Mouse (Mus musculus): ENCODE measurements around the gene Rab3gap2. TPM values are rescaled to one million over a fixed set of nuclear protein-coding genes. Genes with fewer than 3 reads are reported as not detected.

Rab3gap2 gene
- polyA plus RNA-seq (2015; fragmentation: Nextera tagmentation; extraction: Ambion mirVana): 25.4 and 25.8 TPM in 2 replicates

- H3K9ac ChIP-seq: peak within 1 kb of the TSS; percentile 96
- no peaks in the 10 kb centered on the region for H3K27me3 ChIP-seq
- H3K36me3 ChIP-seq: no peaks in the 10 kb centered on the region
- H3K9me3 ChIP-seq: no peaks in the 10 kb centered on the region
- peak; percentile 94 for ATAC-seq (ENCODE audit: low FRiP score, low read depth)
- H3K4me1 ChIP-seq (replicated peaks): peaks cover 44% of the 10 kb centered on the region
- WGBS: under 1% methylated on average over 57 of the region's 57 CpGs
- H3K4me3 ChIP-seq: peak within 1 kb of the TSS; percentile 95
- H3K27ac ChIP-seq (replicated peaks): peak within 1 kb of the TSS; percentile 84
- H3K4me2 ChIP-seq: peak within 1 kb of the TSS; percentile 75
These were observed at the start of gene Rab3gap2 for GRCm38 (mm10) chr1:185203909-185204661. TSS of gene Rab3gap2 (plus strand) at chr1:185204117.

DNA sequence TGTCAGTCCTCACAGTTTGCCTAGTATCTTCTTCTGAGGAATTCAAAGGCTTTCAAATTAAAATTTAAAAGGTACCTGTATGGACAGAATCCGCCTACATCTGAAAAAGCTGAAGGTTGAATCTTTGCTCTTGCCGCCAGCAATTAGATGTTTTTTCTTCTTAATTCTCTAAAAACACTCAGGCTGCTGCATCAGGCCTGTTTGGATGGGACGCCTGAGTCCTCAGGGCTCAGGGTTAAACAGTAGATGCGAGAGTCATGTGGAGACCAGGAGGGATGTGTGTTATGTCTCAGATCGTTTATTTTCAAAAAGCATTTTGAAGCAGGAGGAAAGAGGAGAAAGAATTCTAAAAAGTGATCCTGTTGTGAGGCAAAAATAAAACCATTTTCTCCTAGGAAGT is 30.3 kb upstream of the Rab3gap2 start:
- H3K4me2 ChIP-seq: no peak overlapping the region

DNA sequence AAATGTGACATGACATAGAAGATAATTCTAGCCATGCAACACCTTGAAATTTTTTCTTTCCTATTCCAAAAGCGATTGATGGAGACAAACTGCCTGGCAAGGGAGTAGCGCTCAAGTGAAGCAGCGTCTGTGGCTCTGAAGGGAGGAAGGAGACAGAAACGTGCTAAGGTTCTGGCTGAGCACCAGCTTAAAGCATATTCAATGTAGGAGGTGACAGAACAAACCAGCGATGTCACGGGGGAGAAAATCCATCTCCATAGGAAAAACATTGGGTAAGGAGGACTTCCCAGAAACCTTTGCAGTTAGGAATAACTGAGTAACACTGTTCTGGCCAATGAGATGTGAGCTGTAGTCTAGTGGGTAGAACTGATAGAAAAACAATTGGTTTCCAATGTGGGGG is 26.1 kb upstream of the Rab3gap2 start:
- Histone ChIP-seq H3K27me3 (no peaks in the 10 kb centered on the region), H3K9me3 (no peaks in the 10 kb centered on the region)

More for the DNA sequence above, 30.3 kb upstream of the Rab3gap2 start:
- no peak for ATAC-seq (ENCODE audit: low FRiP score, low read depth)
- Histone ChIP-seq H3K36me3 (no peaks in the 10 kb centered on the region), H3K9me3 (no peaks in the 10 kb centered on the region), H3K4me3 (no peak overlapping the region), H3K9ac (no peak overlapping the region), H3K27me3 (no peaks in the 10 kb centered on the region), H3K4me1 (replicated peaks) (no peaks in the 10 kb centered on the region), H3K27ac (replicated peaks) (no peak overlapping the region)
- WGBS: 92% methylated on average over 5 of the region's 5 CpGs

GRCm38 (mm10) chr1:185183591-185184330 is 20.2 kb upstream of the Rab3gap2 start:
- Histone ChIP-seq H3K36me3 (no peaks in the 10 kb centered on the region), H3K9me3 (no peaks in the 10 kb centered on the region), H3K9ac (no peak overlapping the region), H3K27ac (replicated peaks) (no peak overlapping the region), H3K27me3 (no peaks in the 10 kb centered on the region), H3K4me3 (no peak overlapping the region), H3K4me2 (peak overlapping the region; percentile 19; the same call in 1 of the 2 replicates), H3K4me1 (replicated peaks) (peaks cover 18% of the 10 kb centered on the region)
- ATAC-seq (ENCODE audit: low FRiP score, low read depth): no peak
- WGBS: 18% methylated on average over 9 of the region's 9 CpGs

More for the DNA sequence above, 26.1 kb upstream of the Rab3gap2 start:
- H3K4me1 ChIP-seq (replicated peaks): no peaks in the 10 kb centered on the region
- ATAC-seq (ENCODE audit: low FRiP score, low read depth): no peak
- no peak overlapping the region for H3K4me3 ChIP-seq
- no peak overlapping the region for H3K9ac ChIP-seq
- H3K4me2 ChIP-seq: no peak overlapping the region
- H3K27ac ChIP-seq (replicated peaks): no peak overlapping the region
- no peaks in the 10 kb centered on the region for H3K36me3 ChIP-seq
- whole genome bisulfite sequencing: 82% methylated on average over 6 of the region's 6 CpGs

GRCm38 (mm10) chr1:185185556-185185955 is 18.4 kb upstream of the Rab3gap2 start:
- H3K27ac ChIP-seq (replicated peaks): no peak overlapping the region
- no peak overlapping the region for H3K4me3 ChIP-seq
- H3K27me3 ChIP-seq: no peaks in the 10 kb centered on the region
- H3K4me2 ChIP-seq: no peak overlapping the region
- H3K9ac ChIP-seq: no peak overlapping the region
- no peaks in the 10 kb centered on the region for H3K9me3 ChIP-seq
- peaks cover 18% of the 10 kb centered on the region for H3K4me1 ChIP-seq (replicated peaks)
- ATAC-seq (ENCODE audit: low FRiP score, low read depth): peak; percentile 67
- WGBS: 31% methylated on average over 9 of the region's 9 CpGs
- H3K36me3 ChIP-seq: no peaks in the 10 kb centered on the region

GRCm38 (mm10) chr1:185187135-185187785 is 16.7 kb upstream of the Rab3gap2 start:
- Histone ChIP-seq H3K4me1 (replicated peaks) (peaks cover 18% of the 10 kb centered on the region), H3K27me3 (no peaks in the 10 kb centered on the region), H3K9ac (no peak overlapping the region), H3K27ac (replicated peaks) (no peak overlapping the region), H3K9me3 (no peaks in the 10 kb centered on the region), H3K4me2 (no peak overlapping the region), H3K4me3 (no peak overlapping the region), H3K36me3 (no peaks in the 10 kb centered on the region)
- WGBS: 66% methylated on average over 13 of the region's 13 CpGs
- peak; percentile 37; the same call in 1 of the 2 replicates for ATAC-seq (ENCODE audit: low FRiP score, low read depth)

- Histone ChIP-seq H3K4me3 (no peak overlapping the region), H3K36me3 (no peaks in the 10 kb centered on the region), H3K9ac (no peak overlapping the region), H3K27ac (replicated peaks) (no peak overlapping the region), H3K4me2 (no peak overlapping the region), H3K9me3 (no peaks in the 10 kb centered on the region), H3K27me3 (no peaks in the 10 kb centered on the region), H3K4me1 (replicated peaks) (peaks cover 15% of the 10 kb centered on the region)
- no peak for ATAC-seq (ENCODE audit: low FRiP score, low read depth)
- WGBS: 92% methylated on average over 9 of the region's 9 CpGs
These were observed 14.0 kb upstream of the Rab3gap2 start for GRCm38 (mm10) chr1:185189901-185190300.

DNA sequence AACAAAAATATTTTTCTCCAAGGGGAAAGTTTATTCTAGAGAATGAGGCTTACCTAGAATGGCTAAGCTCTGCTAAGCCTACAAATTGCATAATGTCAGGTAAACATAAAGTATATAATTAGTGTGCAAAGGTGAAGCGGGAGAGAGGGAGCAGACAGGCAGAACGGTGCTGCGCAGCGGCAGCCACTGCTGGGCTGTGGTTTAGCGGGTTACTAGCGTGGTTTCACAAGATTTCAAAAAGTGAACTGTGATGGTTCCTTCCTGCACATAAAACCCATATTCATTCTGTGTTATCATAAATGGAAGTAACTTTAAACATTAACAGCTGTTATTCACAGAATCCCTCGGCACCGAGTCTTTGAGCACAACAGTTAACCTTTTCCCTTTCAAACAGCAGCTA is 11.8 kb upstream of the Rab3gap2 start:
- Histone ChIP-seq H3K27me3 (no peaks in the 10 kb centered on the region), H3K4me3 (no peak overlapping the region), H3K36me3 (no peaks in the 10 kb centered on the region), H3K9me3 (no peaks in the 10 kb centered on the region), H3K4me1 (replicated peaks) (0 out of 2 replicates have a peak, but pooled peaks cover 3% of the 10 kb centered on the region), H3K27ac (replicated peaks) (no peak overlapping the region), H3K4me2 (no peak overlapping the region), H3K9ac (no peak overlapping the region)
- WGBS: 79% methylated on average over 8 of the region's 8 CpGs
- no peak for ATAC-seq (ENCODE audit: low FRiP score, low read depth)

- H3K9me3 ChIP-seq: no peaks in the 10 kb centered on the region
- no peak overlapping the region for H3K27ac ChIP-seq (replicated peaks)
- H3K4me3 ChIP-seq: no peak overlapping the region
- 0 out of 2 replicates have a peak, but pooled peaks cover 3% of the 10 kb centered on the region for H3K4me1 ChIP-seq (replicated peaks)
- H3K9ac ChIP-seq: no peak overlapping the region
- H3K36me3 ChIP-seq: no peaks in the 10 kb centered on the region
- ATAC-seq (ENCODE audit: low FRiP score, low read depth): no peak; the same call in 1 of the 2 replicates
- peak overlapping the region; percentile 43 for H3K4me2 ChIP-seq
- no peaks in the 10 kb centered on the region for H3K27me3 ChIP-seq
- 12% methylated on average over 10 of the region's 10 CpGs for WGBS
These were observed 10.4 kb upstream of the Rab3gap2 start for GRCm38 (mm10) chr1:185193509-185193908.

DNA sequence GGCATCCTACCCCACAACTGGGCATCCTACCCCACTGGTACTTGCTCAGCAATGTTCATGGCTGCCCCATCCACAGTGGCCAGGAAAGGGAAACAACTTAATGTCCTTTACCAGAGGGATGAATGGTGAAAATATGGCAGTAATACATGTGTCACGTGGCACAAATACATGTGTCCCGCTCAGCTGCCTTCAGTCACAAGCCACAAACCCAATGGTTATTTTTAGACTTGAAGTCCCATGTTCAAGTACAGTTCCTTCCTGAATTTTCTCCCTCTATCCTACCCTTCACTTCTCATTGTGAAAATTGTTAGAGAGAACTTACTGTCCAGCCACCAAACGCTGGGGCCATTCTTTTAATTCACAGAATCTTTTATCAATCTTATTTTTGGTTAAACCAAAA is 7.6 kb upstream of the Rab3gap2 start:
- H3K9ac ChIP-seq: no peak overlapping the region
- no peak overlapping the region; the same call in 1 of the 2 replicates for H3K27ac ChIP-seq (replicated peaks)
- no peak for ATAC-seq (ENCODE audit: low FRiP score, low read depth)
- H3K9me3 ChIP-seq: no peaks in the 10 kb centered on the region
- no peak overlapping the region for H3K4me2 ChIP-seq
- H3K27me3 ChIP-seq: no peaks in the 10 kb centered on the region
- H3K4me1 ChIP-seq (replicated peaks): peaks cover 11% of the 10 kb centered on the region
- no peak overlapping the region for H3K4me3 ChIP-seq
- H3K36me3 ChIP-seq: no peaks in the 10 kb centered on the region
- WGBS: 73% methylated on average over 3 of the region's 3 CpGs

- Histone ChIP-seq H3K27ac (replicated peaks) (peak overlapping the region; percentile 70), H3K4me3 (no peak overlapping the region), H3K27me3 (no peaks in the 10 kb centered on the region), H3K9ac (peak overlapping the region; percentile 3; the same call in 1 of the 2 replicates), H3K36me3 (no peaks in the 10 kb centered on the region), H3K9me3 (no peaks in the 10 kb centered on the region), H3K4me2 (peak overlapping the region; percentile 32; the same call in 1 of the 2 replicates), H3K4me1 (replicated peaks) (peaks cover 35% of the 10 kb centered on the region)
- 25% methylated on average over 22 of the region's 22 CpGs for WGBS
- ATAC-seq (ENCODE audit: low FRiP score, low read depth): no peak
These were observed 3.1 kb upstream of the Rab3gap2 start for GRCm38 (mm10) chr1:185200571-185201395.
